Mouse (Mus musculus) ES-E14 (cell line): ENCODE results near the gene Nxn. TPM values are rescaled to one million over a fixed set of nuclear protein-coding genes. Genes with fewer than 3 reads are reported as not detected.

ENCODE experiments used
- total RNA-seq: library from RNA; depleted of rRNA; stranded (reverse); fragments of 300-350 nt; gene quantifications from 2 replicates; pipeline ENCODE4 v1.2.3, GENCODE M21; 2012; rRNA removed

Gene Nxn
- total RNA-seq, 1 experiment = 48.0 TPM

Other genes with a start within 250 kb of the Nxn start
- 12.6 and 20.3 TPM in 2 replicates for gene Vps53, start 219.5 kb downstream of the Nxn start, total RNA-seq
- gene Fam57a, start 219.5 kb downstream of the Nxn start, total RNA-seq = 10.6 and 11.3 TPM in 2 replicates
- 0.48 and 1.4 TPM in 2 replicates for gene Dbil5, start 181.5 kb downstream of the Nxn start, total RNA-seq
- 26.1 and 34.0 TPM in 2 replicates for gene Gemin4, start 181.5 kb downstream of the Nxn start, total RNA-seq
- 16.0 and 20.2 TPM in 2 replicates for gene Mrm3, start 155.4 kb downstream of the Nxn start, total RNA-seq
- 62.8 and 65.5 TPM in 2 replicates for gene Glod4, start 155.4 kb downstream of the Nxn start, total RNA-seq
- gene Timm22, start 7.8 kb upstream of the Nxn start, total RNA-seq = 72.1 and 74.5 TPM in 2 replicates
- gene Abr, start 223.2 kb upstream of the Nxn start, total RNA-seq = 28.6 and 34.1 TPM in 2 replicates